Mouse (Mus musculus) B cell, adult 2 months (primary cell): ENCODE measurements around the gene Mbd4.
A peak's percentile ranks its signal among the peaks of the same experiment; 100 is the strongest.

Source experiments
- DNase-seq, 2 experiments: peaks; one replicate each; pipeline ENCODE4 v3.0.0; 2022

The Mbd4 gene

GRCm38 (mm10) chr6:115808196-115808487 is 45.0 kb downstream of the Mbd4 start:
- DNase-seq: no peak

- peak in 1 of 2 experiments; percentile 17 for DNase-seq
These were observed 45.5 kb downstream of the Mbd4 start for GRCm38 (mm10) chr6:115807464-115808195.

GRCm38 (mm10) chr6:115804432-115805192 is 48.6 kb downstream of the Mbd4 start:
- DNase-seq: no peak

GRCm38 (mm10) chr6:115803541-115804382 is 49.4 kb downstream of the Mbd4 start:
- peak; percentile 53 for DNase-seq

GRCm38 (mm10) chr6:115801811-115802210 is 51.4 kb downstream of the Mbd4 start:
- DNase-seq: no peak

GRCm38 (mm10) chr6:115792691-115793215 is 60.4 kb downstream of the Mbd4 start:
- no peak for DNase-seq

- DNase-seq: no peak
These were observed 61.1 kb downstream of the Mbd4 start for GRCm38 (mm10) chr6:115791842-115792686.

GRCm38 (mm10) chr6:115791016-115791415 is 62.2 kb downstream of the Mbd4 start:
- no peak for DNase-seq
